Mouse (Mus musculus) spleen, postnatal 14 days (tissue): ENCODE measurements at regions not wholly inside any gene's neighbourhood (a gene's known extent, or its start where the extent isn't known, plus 50 kb on each side); places are given as distances from the start of the nearest gene placed in this dataset.

Source experiments
- DNase-seq, 2 experiments: peaks; one replicate each; pipeline ENCODE4 v3.0.0; 2021 to 2022; ENCODE audit warnings: low spot score in 2 of 2

DNA sequence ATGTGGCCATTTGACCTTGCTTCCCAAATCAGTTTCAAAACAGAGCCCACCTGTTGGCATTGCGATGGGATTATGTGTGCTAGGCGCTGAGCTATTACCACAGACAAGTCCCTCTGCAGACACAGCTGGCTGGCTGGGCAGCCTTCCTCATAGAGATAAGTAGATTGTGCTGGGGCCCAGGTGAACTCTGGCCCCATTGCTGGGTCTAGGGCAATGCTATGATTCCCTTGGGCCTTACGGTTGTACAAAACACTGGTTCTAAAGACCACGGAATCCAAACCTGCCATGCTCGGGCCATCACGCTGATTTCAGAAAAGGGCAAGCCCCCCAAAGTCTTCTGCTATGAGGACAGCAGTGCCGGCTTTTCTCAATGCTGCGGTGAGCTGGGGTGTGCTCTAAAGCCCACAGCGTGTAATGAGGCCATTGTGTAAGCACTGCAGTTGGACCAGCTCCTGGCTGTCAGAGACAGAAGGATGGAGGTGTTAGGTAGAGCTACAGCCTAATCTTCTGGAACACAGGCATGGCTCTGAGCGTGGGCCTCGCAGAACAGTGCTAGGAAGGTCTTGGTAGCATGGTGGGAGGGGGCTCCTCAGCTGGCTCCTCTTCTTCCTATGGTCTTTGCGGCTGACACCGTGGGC is 51.2 kb upstream of the Pitx1 start:
- no peak for DNase-seq
